In genomic region chr6:146824727-146825486, GRCm38 (mm10) we compare ENCODE assay signal across 9 mouse cellular contexts. TPM values are rescaled to one million over a fixed set of nuclear protein-coding genes. Genes with fewer than 3 reads are reported as not detected.
DNase-seq lines count a peak whose midpoint lies in the region; ATAC-seq and TF ChIP-seq lines count a peak whose summit lies in the region.
"Had no signal": no experiment of that assay in that cellular context is flagged by ENCODE, and none has a peak within 500 bp of the region (broad histone marks: within the 10 kb centered on the region; RNA-seq: fewer than 3 reads in every experiment).

No protein-coding gene starts in this region.

- H3K27ac ChIP-seq in heart, embryonic 10.5 days = no peak overlapping the region
- no peak overlapping the region for H3K27ac ChIP-seq in liver, postnatal 0 days (ENCODE audit: low read depth)
- H3K27ac ChIP-seq in neural tube, embryonic 15.5 days (replicated peaks) = no peak overlapping the region
- H3K27ac ChIP-seq: embryonic facial prominence, embryonic 15.5 days had no signal

- TF ChIP-seq EP300 in liver, postnatal 0 days (IDR thresholded peaks at IDR 0.05; ENCODE audit: low read depth) = no peak

- no peaks in the 10 kb centered on the region for H3K9me3 ChIP-seq in heart, embryonic 10.5 days
- H3K9me3 ChIP-seq in liver, postnatal 0 days (ENCODE audit: low read length) = no peaks in the 10 kb centered on the region
- H3K9me3 ChIP-seq in neural tube, embryonic 15.5 days (replicated peaks) = no peaks in the 10 kb centered on the region
- H3K9me3 ChIP-seq: embryonic facial prominence, embryonic 15.5 days had no signal

- 0 out of 2 replicates have a peak, but pooled peaks cover 4% of the 10 kb centered on the region for H3K36me3 ChIP-seq in heart, embryonic 10.5 days
- H3K36me3 ChIP-seq in liver, postnatal 0 days (replicated peaks; ENCODE audit: insufficient read depth, low read length) = no peaks in the 10 kb centered on the region
- no peaks in the 10 kb centered on the region for H3K36me3 ChIP-seq in neural tube, embryonic 15.5 days

- no peak overlapping the region for H3K9ac ChIP-seq in liver, postnatal 0 days (replicated peaks)
- H3K9ac ChIP-seq in neural tube, embryonic 15.5 days (replicated peaks) = no peak overlapping the region
- H3K9ac ChIP-seq: embryonic facial prominence, embryonic 15.5 days had no signal

- H3K4me1 ChIP-seq in heart, embryonic 10.5 days = no peaks in the 10 kb centered on the region
- peaks cover 7% of the 10 kb centered on the region; the same call in 1 of the 2 replicates for H3K4me1 ChIP-seq in liver, postnatal 0 days (ENCODE audit: insufficient read depth)
- no peaks in the 10 kb centered on the region for H3K4me1 ChIP-seq in neural tube, embryonic 15.5 days
- H3K4me1 ChIP-seq: embryonic facial prominence, embryonic 15.5 days had no signal

- H3K27me3 ChIP-seq in heart, embryonic 10.5 days (ENCODE audit: insufficient read depth, poor library complexity, severe bottlenecking) = no peaks in the 10 kb centered on the region
- no peaks in the 10 kb centered on the region for H3K27me3 ChIP-seq in liver, postnatal 0 days (ENCODE audit: insufficient read depth, low read length)
- H3K27me3 ChIP-seq in neural tube, embryonic 15.5 days (replicated peaks) = no peaks in the 10 kb centered on the region
- H3K27me3 ChIP-seq: embryonic facial prominence, embryonic 15.5 days had no signal

- H3K4me2 ChIP-seq in liver, postnatal 0 days (ENCODE audit: low read depth, low read length) = no peak overlapping the region
- H3K4me2 ChIP-seq in neural tube, embryonic 15.5 days = peak overlapping the region; percentile 19; the same call in 1 of the 2 replicates
- H3K4me2 ChIP-seq: embryonic facial prominence, embryonic 15.5 days had no signal

- WGBS in heart, embryonic 10.5 days = 45% methylated on average over 16 of the region's 16 CpGs
- WGBS in liver, postnatal 0 days (ENCODE audit: insufficient replicate concordance) = 44% methylated on average over 16 of the region's 16 CpGs
- 41% methylated on average over 16 of the region's 16 CpGs for WGBS in neural tube, embryonic 15.5 days

- 0 out of 2 replicates have a peak, but pooled peaks have one; percentile 31 for ATAC-seq in liver, postnatal 0 days
- peak; percentile 68; the same call in 1 of the 2 replicates for ATAC-seq in neural tube, embryonic 15.5 days (ENCODE audit: low FRiP score)

- H3K4me3 ChIP-seq in heart, embryonic 10.5 days = no peak overlapping the region
- H3K4me3 ChIP-seq in liver, postnatal 0 days (ENCODE audit: low read depth, low read length) = no peak overlapping the region
- H3K4me3 ChIP-seq in neural tube, embryonic 15.5 days (replicated peaks) = no peak overlapping the region
- H3K4me3 ChIP-seq: embryonic facial prominence, embryonic 15.5 days had no signal

- DNase-seq in CD4-positive helper T cell, adult 2 months (ENCODE audit: low read depth, low spot score) = peak; percentile 38
- peak; percentile 85 for DNase-seq in adrenal gland, postnatal 14 days
- DNase-seq in embryo, embryonic 11 days = peak; percentile 71
- peak; percentile 84 for DNase-seq in heart, embryonic 10.5 days (ENCODE audit: low spot score)
- DNase-seq in kidney, postnatal 14 days = peak; percentile 77
- DNase-seq in liver, postnatal 0 days = peak; percentile 67
- DNase-seq in thymus, postnatal 25 days = peak; percentile 52

- peak; percentile 93 for TF ChIP-seq CTCF in liver, postnatal 0 days (IDR thresholded peaks at IDR 0.05; ENCODE audit: low read depth)

RNA-seq across cellular contexts. Expression of gene Smco2, which starts 25.0 kb away (rescaled TPM):
- not detected in 2 replicates for total RNA-seq in adrenal gland, postnatal 14 days (2021)
- not detected in 2 replicates for polyA plus RNA-seq in heart, embryonic 10.5 days (2016; fragmentation: Nextera tagmentation; extraction: Ambion mirVana)
- polyA plus RNA-seq in liver, postnatal 0 days (2015; fragmentation: Nextera tagmentation; extraction: Ambion mirVana) = not detected in 2 replicates
- not detected in 2 replicates for polyA plus RNA-seq in neural tube, embryonic 15.5 days (2015; fragmentation: Nextera tagmentation; extraction: Ambion mirVana)
- polyA plus RNA-seq: embryonic facial prominence, embryonic 15.5 days had no signal

RNA-seq across cellular contexts. Expression of gene Arntl2, which starts 29.1 kb away (rescaled TPM):
- total RNA-seq in adrenal gland, postnatal 14 days (2021) = 1.3 and 3.2 TPM in 2 replicates
- polyA plus RNA-seq in heart, embryonic 10.5 days (2016; fragmentation: Nextera tagmentation; extraction: Ambion mirVana) = 2.7 and 3.6 TPM in 2 replicates
- 0.17 and 0.72 TPM in 2 replicates for polyA plus RNA-seq in liver, postnatal 0 days (2015; fragmentation: Nextera tagmentation; extraction: Ambion mirVana)
- 4.1 and 4.5 TPM in 2 replicates for polyA plus RNA-seq in neural tube, embryonic 15.5 days (2015; fragmentation: Nextera tagmentation; extraction: Ambion mirVana)
